Mouse (Mus musculus) fibroblast of lung, adult 2 months (primary cell): ENCODE results near the gene Wbp11.
A peak's percentile ranks its signal among the peaks of the same experiment; 100 is the strongest.
"Not testable (repeated sequence)": the region's sequence is repeated elsewhere in the genome, so short reads cannot be mapped to it uniquely, and the experiment has no call there.

Source experiments
- DNase-seq: peaks from one replicate; pipeline ENCODE4 v3.0.0-alpha.2; 2011; ENCODE audit warnings: low read depth

Wbp11 gene

DNA sequence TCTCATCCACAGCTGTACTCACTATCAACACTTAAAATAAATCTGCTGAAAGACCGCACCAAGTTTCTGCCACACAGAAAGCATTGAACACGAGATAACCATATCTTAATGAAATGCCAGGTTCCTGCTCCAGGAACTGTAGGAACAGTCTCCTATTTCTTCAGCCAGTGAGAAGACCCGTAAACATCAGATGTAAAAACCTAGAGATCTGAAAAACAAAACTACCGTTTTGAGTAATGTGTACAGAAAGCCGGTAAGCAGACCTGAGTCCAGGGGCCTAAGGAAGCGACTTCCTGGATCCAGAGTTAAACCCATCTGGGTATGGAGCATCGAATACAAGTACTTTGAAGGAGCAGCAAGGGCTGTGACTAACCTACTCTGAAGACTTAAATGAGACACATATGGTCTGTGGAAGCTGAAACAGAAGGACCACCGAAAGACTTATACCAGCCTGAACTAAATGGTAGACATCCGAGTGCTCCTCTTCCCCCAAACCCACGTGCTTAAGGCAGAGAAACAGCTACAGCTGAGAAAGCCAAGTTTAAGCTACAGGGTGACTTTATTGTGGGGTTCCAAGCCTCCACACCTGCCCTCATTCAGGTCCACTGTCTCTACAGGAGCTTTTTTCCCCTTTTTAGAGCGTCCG is 24.8 kb downstream of the Wbp11 start:
- peak; percentile 5 for DNase-seq

DNA sequence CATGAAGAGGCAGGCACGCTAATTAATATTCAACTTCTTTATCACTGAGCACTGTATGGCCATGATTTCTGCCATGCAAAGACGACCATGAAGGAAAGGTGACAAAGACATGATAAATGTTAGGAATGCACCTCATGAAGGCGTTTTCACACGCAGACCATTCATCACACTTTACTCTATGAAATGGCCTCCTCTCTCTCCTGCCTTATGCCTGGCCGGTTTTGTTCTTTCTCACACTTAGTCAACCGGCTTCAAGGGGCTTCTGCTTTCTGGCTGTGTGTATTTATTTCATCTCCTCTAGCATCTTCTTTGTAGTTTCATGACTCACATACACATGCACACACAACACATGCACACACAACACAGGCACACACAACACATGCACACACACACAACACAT is 26.8 kb downstream of the Wbp11 start:
- DNase-seq = no peak

DNA sequence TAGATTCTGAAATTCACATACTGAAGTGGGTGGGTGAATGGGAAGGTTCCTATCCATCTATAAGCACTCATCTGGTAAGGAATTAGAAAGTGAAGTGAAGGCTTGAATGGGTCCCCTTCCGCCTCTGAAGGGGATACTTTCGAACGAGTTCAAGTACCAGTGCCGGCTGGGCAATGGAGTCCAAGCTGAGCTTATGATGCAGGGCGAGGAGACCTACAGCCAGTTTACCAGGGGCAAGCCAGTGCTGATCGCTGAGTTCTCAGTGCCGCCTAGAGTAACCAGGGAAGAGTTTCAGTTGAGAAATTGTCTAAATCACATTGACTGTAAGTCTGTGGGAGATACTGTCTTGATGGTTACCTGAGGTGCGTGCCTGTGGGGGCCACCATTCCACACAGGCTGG is 27.3 kb downstream of the Wbp11 start:
- no peak for DNase-seq

DNA sequence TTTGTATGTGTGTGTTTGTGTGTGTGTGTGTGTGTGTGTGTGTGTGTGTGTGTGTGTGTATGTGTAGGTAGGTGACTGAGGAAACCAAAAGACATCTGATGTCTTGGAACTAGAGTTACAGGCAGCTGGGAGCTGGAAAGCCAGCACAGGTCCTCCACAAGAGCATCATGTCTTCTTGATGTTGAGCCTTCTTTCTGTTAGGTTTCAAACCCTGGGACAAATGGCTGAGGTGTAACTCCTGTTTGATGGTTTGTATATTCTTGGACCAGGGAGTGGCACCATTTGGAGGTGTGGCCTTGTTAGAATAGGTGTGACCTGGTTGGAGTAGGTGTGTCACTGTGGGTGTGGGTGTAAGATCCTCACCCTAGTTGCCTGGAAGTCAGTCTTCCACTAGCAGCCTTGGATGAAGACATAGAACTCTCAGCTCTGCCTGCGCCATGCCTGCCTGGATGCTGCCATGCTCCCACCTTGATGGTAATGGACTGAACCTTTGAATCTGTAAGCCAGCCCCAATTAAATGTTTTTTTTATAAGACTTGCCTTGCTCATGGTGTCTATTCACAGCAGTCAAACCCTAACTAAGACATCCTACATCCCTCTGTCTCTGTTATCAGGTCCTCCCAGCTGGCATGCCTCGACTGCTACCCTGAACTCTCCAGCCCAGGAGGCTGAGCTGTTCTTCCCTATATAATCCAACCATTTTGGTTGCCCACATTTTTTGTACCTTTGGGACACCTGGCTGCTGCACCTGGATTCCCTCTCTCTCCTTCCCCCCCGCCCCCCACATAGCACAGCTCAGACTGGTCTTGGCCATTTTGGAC is 29.9 kb downstream of the Wbp11 start:
- not testable (repeated sequence) for DNase-seq

DNA sequence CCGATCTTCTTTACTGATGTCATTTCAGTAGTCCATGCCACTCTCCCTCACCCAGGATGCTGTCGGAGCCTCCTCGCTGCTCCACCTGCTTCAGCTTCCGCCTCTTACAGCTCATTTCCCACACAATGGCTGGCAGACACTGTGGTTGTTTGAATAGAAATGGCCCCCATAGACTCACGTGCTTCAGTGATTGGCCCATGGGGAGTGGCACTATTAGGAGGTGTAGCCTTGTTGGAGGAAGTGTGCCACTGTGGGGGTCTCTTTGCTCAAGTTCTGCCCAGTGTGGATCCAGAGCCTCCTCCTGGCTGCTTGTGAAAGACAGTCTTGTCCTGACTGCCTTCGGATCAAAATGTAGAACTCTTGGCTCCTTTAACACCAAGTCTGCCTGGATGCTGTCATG is 32.2 kb downstream of the Wbp11 start:
- no peak for DNase-seq

DNA sequence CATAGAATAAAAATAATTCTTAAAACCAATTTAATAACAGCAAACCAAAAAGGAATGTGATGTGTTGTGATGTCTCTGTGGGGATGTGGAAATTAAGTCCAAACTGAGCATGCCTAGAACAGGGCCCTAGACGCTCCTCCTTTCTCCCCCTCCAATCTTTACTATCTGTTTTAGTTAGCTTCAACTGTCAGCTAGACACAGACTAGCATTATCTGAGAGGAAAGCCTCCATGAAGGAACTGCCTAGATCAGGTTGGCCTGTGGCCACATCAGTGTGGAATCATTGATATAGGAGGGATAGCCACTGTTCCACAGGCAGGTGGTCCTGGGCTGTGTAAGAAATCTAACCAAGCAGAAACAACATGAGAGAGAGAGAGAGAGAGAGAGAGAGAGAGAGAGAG is 32.9 kb downstream of the Wbp11 start:
- no peak for DNase-seq

DNA sequence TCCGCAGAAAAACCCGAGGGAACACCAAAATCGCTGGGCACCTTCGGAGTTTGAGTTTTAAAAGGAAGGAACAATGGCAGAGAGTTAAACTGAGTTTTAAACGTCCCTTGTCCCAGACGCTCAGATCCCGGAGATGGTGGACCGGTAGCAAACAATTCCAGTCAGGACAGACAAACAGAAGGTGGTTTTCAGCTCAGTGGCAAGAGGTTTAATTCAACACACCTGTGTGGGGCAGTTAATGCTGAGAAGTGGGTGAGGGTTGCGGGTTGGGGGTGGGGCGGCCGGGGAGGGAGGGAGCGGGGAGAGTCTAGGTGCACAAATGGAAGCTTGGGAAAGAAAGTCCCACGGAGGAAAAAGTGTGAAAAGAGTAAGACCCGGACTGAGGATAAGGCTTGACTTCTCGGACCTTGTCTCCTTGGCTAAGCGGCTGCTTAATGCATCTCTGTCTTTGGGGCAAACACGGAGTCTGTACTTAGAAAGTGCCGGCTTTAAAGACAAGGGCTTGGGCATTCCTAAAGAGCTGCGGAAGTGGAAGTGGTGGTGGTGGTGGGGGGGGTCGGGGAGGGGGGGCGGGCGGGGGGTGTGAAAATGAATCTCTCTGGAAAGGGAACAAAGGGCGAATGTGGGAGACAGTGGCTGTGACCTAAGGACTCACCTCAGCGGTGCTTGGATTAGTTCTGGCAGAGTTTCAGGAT is 34.1 kb downstream of the Wbp11 start:
- DNase-seq = no peak

DNA sequence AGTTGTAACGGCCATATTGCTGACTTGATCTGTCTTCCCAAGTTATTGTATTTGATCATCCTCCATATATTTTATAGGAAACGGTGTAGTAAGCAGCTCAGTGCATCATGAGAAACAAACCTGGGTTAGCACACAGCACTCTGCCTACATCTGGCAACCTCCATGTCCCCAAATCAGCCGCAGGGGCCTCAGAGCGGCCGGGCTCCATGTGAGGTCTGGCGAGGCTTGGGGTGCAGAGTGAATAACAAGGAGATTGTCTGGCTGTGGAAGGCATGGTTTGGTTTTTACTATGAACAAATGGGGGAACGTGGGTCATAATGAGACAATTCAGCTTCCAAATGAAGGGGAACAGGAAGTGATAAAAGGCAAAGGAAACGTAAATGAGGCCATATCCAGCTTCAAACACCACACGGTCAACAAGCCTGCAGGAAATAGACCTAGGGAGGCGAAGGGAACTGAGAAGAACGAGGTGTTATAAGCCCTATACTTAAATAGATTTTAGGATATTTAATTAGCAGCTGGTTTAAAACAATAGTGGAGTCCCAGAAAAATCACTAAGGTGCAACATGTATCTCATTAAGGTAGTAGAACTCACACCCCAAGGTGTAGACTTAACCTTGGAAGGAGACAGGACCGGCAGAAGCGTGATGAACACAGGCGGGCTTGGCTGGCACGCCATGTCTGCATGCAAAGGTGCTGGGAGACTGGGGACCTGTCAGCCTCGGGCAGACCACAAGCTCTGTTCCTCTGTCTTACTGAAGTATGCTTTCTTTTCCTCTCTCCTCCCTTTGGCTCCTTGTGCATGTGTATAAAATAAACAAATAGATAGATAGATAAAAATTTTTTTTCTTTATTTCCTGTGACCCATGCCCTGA is 34.9 kb downstream of the Wbp11 start:
- no peak for DNase-seq

DNA sequence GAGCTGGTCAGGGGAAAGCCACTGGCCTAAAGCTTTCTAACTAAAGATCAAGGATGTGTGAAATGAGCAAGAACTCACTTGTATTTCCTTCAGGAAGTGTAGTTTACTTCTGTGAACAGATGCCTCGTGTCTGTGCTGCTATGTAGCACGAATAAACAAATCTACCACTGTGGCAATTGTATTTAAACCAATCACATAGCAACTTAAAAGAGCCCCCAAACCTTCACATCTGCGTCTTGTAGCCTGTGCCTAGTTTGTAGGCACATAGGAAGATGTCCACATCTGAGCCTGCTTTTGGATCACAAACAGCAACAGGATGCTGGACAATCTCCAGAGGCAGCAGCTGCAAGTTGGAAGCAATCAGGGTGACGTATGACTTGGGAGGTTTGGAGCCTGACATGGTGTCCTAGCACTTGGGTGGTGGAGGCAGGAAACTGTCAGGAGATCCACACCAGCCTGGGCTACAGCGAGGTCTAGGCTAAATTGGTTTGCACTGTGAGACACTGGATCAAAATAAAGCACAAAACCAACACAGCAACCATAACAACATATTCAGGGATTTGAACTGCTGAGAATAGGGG is 38.6 kb downstream of the Wbp11 start:
- DNase-seq = no peak

DNA sequence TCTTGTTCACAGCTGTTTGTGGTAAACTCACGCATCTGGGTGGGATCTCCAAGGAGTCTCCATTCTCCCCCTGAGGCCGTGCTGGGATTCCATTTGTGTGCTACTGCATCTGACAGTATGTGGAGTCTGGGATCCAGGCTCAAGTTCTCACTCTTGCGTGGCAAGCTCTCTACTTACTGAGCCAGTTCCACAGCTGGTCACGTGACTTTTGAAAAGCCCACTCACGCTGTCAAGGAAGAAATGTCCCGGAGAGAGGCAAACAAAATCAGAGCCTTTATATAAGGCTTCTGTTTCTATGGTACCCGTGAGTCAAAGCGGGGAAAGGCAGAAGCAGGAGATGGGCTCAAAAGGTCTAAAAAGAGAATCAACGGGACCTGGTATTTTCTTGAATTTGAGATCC is 45.3 kb downstream of the Wbp11 start:
- DNase-seq = no peak

DNA sequence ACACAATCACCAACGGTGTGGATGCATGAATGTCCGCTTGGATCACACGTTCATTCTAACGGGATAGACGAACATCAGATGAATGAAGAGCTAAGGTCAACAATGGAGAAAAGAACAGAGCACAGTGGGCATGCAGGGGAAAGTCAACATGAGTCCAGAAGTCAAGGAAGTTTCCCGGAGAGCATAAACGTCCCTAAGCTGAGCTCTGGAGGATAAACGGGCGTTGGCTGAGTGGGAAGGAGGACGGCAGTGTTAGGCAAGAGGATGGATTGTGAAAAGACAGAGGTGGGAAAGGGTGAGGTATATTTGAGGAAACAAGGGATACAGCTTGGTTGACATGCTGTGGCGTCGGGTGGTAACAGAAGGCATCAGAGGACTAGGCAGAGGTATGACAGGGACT is 45.9 kb downstream of the Wbp11 start:
- DNase-seq = no peak

DNA sequence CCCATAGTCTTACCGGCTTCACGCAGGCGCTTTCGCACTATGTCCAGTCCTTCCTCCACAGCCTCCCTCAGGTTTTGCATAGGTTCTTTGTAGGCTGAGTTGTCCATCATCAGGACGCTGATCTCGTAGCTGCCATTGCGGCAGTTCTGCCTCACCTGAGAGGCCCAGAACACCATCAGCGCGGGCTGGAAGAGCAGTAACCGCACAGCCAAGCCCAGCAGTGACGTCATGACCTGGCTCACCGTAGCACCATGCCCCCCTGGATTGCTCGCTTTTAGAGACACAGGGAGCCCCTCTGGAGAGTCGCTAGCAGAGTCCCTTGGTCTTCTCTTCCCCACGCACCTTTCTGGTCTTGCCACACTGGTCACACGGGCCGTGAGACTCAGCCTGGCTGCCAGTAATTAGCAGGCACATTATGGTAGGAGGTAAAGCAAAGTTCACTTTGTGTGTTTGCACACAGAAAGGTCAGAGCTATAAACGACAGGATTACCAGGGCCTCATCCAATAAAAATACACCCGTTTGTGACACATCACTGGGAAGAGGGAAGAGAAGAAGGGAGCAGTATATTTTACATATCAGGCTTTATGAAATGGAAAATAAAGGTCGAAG is 46.6 kb downstream of the Wbp11 start, which contains the start of gene Gucy2c:
Gucy2c (minus strand) TSS at position 389 of the 610 bp plus-strand sequence.
- DNase-seq = no peak

DNA sequence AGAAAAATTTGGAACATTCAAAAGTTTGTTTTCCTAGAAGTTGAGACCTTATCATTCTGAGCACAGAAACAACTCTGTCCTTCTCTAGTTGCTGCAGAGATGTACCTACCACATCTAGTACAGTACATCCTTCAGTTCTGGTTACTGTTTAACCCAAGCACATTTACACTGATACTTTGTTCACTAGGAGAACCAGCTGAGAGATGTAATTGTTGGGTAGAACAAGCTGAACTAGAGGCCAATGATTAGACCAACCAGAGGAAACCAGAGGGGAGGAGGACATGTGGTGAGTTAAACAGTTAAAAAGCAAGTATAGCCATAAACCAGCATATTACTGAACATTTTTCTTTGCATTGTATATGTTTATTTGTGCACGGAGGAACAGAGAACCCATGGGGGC is 51.6 kb downstream of the Wbp11 start:
- no peak for DNase-seq

DNA sequence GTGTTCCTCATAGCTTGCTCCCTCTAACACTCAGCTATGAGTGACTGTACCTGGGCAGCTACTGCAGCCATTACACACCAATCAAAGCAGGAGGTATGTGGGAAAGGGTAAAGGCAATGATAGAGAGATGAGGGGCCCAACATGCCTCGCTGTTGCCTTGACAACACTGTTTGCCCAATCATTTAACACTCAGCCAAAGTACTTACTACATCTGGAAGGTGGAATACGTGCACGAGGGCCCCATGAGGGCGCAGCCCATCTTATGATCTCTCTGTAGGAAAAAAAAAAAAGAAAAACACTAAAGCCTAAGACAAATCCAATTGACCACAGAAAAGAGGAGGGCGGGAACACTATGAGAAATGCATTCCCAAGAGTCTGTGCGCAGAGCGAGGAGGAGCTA is 58.2 kb downstream of the Wbp11 start:
- DNase-seq = peak; percentile 59

DNA sequence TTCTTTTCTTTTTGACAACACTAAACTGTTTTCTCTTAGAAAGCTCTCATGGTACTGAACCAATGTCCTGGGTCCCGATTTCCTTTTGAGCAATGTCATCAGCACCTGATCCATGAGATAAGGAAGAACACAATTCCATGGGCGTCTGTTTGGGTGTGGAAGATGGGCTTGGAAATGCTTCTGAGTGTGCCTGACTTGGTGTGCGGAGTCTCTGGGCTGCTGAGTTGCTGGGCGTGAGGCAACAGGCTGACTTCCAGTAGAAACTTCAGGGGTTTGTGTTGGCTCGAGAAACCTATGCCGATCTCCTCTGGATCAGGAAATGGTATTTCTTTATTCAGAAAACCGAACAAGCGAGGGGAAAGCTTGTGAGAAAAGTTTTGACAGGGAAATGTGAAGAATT is 58.9 kb downstream of the Wbp11 start:
- peak; percentile 64 for DNase-seq

DNA sequence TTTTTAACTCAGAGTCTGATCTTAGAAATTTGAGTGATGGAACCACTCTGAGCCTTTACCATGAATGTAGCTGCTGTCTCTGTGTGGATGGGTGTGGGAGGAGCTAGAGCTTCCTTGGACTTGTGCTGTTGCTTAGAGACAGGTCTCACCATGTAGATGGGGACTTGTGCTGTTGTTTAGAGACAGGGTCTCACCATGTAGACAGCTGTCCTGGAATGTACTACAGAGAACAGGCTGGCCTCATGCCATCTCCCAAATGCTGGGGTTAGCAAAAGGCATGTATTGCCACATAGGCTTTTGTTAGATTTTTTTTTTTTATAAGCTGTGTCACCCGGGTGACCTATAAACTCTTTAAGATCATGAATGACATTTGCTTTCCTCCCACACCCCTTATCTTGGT is 64.1 kb downstream of the Wbp11 start:
- no peak for DNase-seq
